Mouse (Mus musculus) thymus, adult 2 months (tissue): ENCODE measurements around the gene Krt33a.

Source experiments
- CTCF ChIP-seq: fragments of 200-500 bp; IDR thresholded peaks from 2 replicates; pipeline ENCODE4 v1.5.1; 2012; ENCODE audit warnings: mild to moderate bottlenecking, control low read depth, low read length, moderate library complexity, borderline replicate concordance; ENCODE audit not compliant: control insufficient read depth, poor library complexity, insufficient read depth; ENCODE audit errors: extremely low read depth
- POLR2A ChIP-seq: fragments of 200-500 bp; IDR thresholded peaks from 2 replicates; pipeline ENCODE4 v1.6.1; 2012; ENCODE audit warnings: mild to moderate bottlenecking, low read length, control low read depth, moderate library complexity; ENCODE audit not compliant: control insufficient read depth, poor library complexity, insufficient read depth; ENCODE audit errors: extremely low read depth

- no peak for TF ChIP-seq POLR2A
- no peak for TF ChIP-seq CTCF
These were observed 26.1 kb downstream of the Krt33a start for GRCm38 (mm10) chr11:99989881-99990405.
